Comparison of ENCODE assay signal across 1 mouse cellular context in the genomic region with DNA sequence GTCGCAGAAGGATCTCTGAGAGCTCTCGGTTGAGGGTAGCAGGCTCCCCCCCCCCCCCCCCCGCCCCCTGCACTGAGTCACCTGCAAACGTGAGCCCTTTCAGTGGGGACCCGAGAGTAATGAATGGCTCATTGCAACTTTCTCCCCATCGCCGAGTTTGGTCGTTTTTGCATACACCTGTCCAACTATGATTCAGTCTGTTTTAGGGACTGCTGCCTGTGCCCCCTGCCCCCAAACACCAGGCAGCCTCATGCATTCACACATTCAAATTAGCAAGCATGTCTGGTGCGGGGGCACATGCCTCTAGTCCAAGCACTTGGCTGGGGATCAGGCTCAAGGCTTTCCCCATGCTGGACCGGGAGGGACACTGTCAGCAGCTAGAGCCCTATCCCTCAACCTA.
TF ChIP-seq lines count a peak whose summit lies in the region.

No protein-coding gene starts in this region.

TF ChIP-seq in CH12.LX, 34 proteins besides CTCF, POLR2A, EP300 and RAD21:
- TF ChIP-seq GABPA (IDR thresholded peaks at IDR 0.05; ENCODE audit: insufficient replicate concordance, low read depth, low read length) (no peak), BHLHE40 (IDR thresholded peaks at IDR 0.05; ENCODE audit: low read depth, low read length) (peak; percentile 80), PAX5 (IDR thresholded peaks at IDR 0.05; ENCODE audit: low read length) (no peak), ETS1 (conservative IDR thresholded peaks at IDR 0.05; ENCODE audit: low read depth, low read length) (peak; percentile 26; the same call in 1 of the 2 replicates)
